Mouse (Mus musculus) limb, embryonic 15.5 days (tissue): Measurements from ENCODE around the gene Slc28a1. TPM values are rescaled to one million over a fixed set of nuclear protein-coding genes. Genes with fewer than 3 reads are reported as not detected.

Experiments used
- ATAC-seq: fragments of 200-750 bp; cut with Nextera tagmentation; 2 replicates; pipeline ENCODE4 v1.8.0; 2017; ENCODE audit warnings: low read depth, moderate TSS enrichment; ENCODE audit not compliant: insufficient number of reproducible peaks, low FRiP score, low TSS enrichment
- H3K27ac ChIP-seq: fragments of 300-500 bp; sonication (generic); 2 replicates; pipeline ENCODE4 v1.5.1; 2015; ENCODE audit warnings: moderate library complexity, mild to moderate bottlenecking, inconsistent platforms
- H3K27me3 ChIP-seq: fragments of 300-500 bp; sonication (generic); 2 replicates; pipeline ENCODE4 v1.6.1; 2015; ENCODE audit warnings: inconsistent platforms
- H3K36me3 ChIP-seq: fragments of 300-500 bp; sonication (generic); 2 replicates; pipeline ENCODE4 v1.6.1; 2015; ENCODE audit warnings: inconsistent platforms
- H3K4me1 ChIP-seq: fragments of 300-500 bp; sonication (generic); 2 replicates; pipeline ENCODE4 v1.6.1; 2015; ENCODE audit warnings: inconsistent platforms
- H3K4me2 ChIP-seq: fragments of 300-500 bp; sonication (generic); 2 replicates; pipeline ENCODE4 v1.6.1; 2015; ENCODE audit warnings: mild to moderate bottlenecking, inconsistent platforms
- H3K4me3 ChIP-seq: fragments of 300-500 bp; sonication (generic); 2 replicates; pipeline ENCODE4 v1.5.1; 2015; ENCODE audit warnings: mild to moderate bottlenecking, inconsistent platforms
- H3K9ac ChIP-seq: fragments of 300-500 bp; sonication (generic); 2 replicates; pipeline ENCODE4 v1.6.1; 2015; ENCODE audit warnings: inconsistent platforms
- H3K9me3 ChIP-seq: fragments of 300-500 bp; sonication (generic); 2 replicates; pipeline ENCODE4 v1.6.1; 2016; ENCODE audit warnings: inconsistent platforms
- WGBS: fragments of 180-500 bp; shearing (Covaris S2); methylation state at CpG from one replicate; pipeline ENCODE4 v1.1.7; 2015; 5-methylcytosine and 5-hydroxymethylcytosine counted together
- polyA plus RNA-seq: library from polyadenylated mRNA; unstranded; fragments of >200 nt; fragmentation: Nextera tagmentation; extraction: Ambion mirVana; gene quantifications from 2 replicates; pipeline ENCODE4 v1.2.1, GENCODE M21; 2015

The Slc28a1 gene
- polyA plus RNA-seq = 0.06 and 0.15 TPM in 2 replicates

DNA sequence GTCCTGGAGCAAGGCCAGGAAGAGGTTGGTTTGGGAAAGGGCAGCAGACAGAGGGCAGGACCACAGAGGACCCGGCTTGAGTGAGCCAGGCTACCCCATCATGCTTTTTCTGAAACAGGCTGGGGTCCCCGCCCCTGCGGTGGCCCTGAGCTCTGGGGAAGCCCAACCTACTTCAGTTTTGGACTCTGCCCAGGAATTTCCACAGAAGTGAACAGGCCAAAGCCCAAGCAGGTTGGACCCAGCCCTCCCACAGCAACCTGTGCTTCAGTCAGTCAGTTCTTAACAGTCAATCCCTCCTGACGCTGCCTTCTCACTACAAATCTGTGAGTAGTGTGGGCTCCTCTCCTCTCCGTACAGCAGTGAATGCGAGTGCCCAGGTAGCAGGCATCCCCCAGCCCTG, at the start of gene Slc28a1:
Gene Slc28a1, plus strand, starts transcription at position 245 of the 400 bp plus-strand sequence.
- Histone ChIP-seq H3K27ac (no peak within 1 kb of the TSS), H3K4me2 (no peak within 1 kb of the TSS)

DNA sequence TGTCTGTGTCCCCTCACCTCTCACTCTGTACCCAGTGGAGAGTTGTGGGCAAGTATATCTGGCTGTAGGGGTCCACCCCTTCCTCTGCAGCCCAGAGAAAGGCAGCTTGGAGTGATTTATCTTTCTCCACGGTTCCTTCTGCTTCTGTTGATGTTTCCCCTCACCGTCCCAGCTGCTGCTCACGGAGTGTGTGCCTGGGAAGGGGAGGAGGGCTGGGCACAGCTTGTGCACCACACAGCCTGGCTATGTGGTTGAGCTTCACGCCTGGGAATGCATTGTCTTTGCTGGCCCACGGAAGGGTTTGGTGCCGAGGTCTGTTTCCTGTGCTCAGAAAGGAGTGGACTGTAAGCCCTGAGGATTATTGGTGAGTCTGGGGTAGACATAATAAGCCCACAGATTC, 47.9 kb upstream of the Slc28a1 start:
- no peak for ATAC-seq
- no peak overlapping the region for H3K9ac ChIP-seq
- H3K27ac ChIP-seq = no peak overlapping the region
- H3K4me3 ChIP-seq = no peak overlapping the region
- H3K4me2 ChIP-seq = no peak overlapping the region
- WGBS = 22% methylated on average over 6 of the region's 6 CpGs
- H3K36me3 ChIP-seq = no peaks in the 10 kb centered on the region
- H3K9me3 ChIP-seq = no peaks in the 10 kb centered on the region
- H3K27me3 ChIP-seq = no peaks in the 10 kb centered on the region
- H3K4me1 ChIP-seq = no peaks in the 10 kb centered on the region

More for the DNA sequence above, at the start of gene Slc28a1:
- H3K4me1 ChIP-seq = peaks cover 16% of the 10 kb centered on the region
- no peak within 1 kb of the TSS for H3K9ac ChIP-seq
- no peaks in the 10 kb centered on the region for H3K9me3 ChIP-seq
- H3K4me3 ChIP-seq = no peak within 1 kb of the TSS
- no peaks in the 10 kb centered on the region for H3K27me3 ChIP-seq
- ATAC-seq = no peak
- H3K36me3 ChIP-seq = no peaks in the 10 kb centered on the region
- WGBS = 63% methylated on average over 6 of the region's 6 CpGs

DNA sequence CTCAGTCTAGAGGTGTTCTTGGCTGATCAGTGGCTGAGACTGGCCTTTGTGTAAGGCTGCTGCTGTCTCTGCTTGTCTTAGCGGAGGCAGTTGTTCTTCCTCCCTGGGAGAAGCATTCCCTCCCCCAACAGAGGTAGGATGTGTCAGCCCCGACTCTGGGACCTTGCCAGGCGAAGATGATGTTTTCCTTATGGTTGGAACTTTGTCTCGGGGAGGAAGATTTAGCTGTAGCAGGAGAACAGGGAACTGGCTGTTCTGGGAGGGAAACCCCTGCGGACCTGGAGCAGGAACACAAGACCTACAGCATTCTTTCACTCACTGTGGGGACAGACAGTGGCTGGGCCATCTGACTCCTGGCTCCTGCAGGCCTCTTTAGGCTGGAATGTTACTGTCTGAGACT, 42.1 kb upstream of the Slc28a1 start:
- no peak overlapping the region for H3K9ac ChIP-seq

DNA sequence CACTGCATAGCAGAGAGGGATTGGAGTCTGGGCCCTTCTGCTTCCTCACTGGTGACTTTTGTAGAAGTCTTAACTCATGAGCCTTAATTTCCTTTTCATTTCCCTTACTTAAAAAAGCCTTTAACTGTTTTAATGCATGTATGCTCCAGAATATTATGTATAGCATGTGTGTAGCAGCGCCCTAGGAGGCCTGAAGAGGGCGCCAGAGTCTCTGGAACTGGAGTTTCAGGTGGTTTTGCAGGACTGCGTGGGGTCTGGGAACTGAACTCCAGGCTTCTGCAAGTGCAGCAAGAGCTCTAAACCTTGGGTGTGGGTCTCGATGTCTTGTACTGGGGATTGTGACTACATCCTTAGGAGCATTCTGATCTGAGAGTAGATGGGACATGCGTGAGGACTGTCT, 41.3 kb upstream of the Slc28a1 start:
- Histone ChIP-seq H3K4me2 (no peak overlapping the region), H3K27ac (no peak overlapping the region; the same call in 1 of the 2 replicates), H3K27me3 (no peaks in the 10 kb centered on the region), H3K4me1 (peaks cover 25% of the 10 kb centered on the region), H3K9me3 (no peaks in the 10 kb centered on the region), H3K36me3 (no peaks in the 10 kb centered on the region), H3K9ac (no peak overlapping the region), H3K4me3 (no peak overlapping the region)
- no peak for ATAC-seq
- 81% methylated on average over 5 of the region's 5 CpGs for WGBS

More for the DNA sequence above, 42.1 kb upstream of the Slc28a1 start:
- H3K4me2 ChIP-seq = no peak overlapping the region
- H3K36me3 ChIP-seq = no peaks in the 10 kb centered on the region
- peak overlapping the region; percentile 34; the same call in 1 of the 2 replicates for H3K27ac ChIP-seq
- H3K4me1 ChIP-seq = peaks cover 21% of the 10 kb centered on the region
- H3K27me3 ChIP-seq = no peaks in the 10 kb centered on the region
- H3K9me3 ChIP-seq = no peaks in the 10 kb centered on the region
- 34% methylated on average over 5 of the region's 5 CpGs for WGBS
- H3K4me3 ChIP-seq = no peak overlapping the region
- no peak for ATAC-seq

DNA sequence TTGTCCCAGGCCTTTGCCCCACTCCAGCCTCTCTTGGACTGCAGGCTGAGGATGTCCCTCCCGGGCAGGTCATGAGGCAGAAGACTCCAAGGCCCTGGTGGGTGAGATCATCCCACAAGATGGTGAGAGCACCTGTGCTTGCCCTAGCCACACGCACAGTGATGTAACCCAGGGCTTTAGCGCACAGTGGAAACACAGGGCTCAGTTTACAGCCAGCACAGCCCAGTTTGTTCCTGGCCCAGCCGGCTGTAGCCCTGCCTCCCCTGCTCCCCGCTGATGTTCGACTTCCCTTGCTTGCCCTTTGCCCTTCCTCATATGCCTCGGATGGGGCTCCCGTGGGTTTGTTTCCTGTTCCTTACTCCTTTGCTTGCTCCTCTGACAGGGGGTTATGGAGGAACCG, 40.1 kb upstream of the Slc28a1 start:
- peaks cover 29% of the 10 kb centered on the region for H3K4me1 ChIP-seq
- H3K27me3 ChIP-seq = no peaks in the 10 kb centered on the region
- no peak for ATAC-seq
- H3K4me2 ChIP-seq = no peak overlapping the region
- H3K4me3 ChIP-seq = no peak overlapping the region
- no peak overlapping the region for H3K27ac ChIP-seq
- no peak overlapping the region for H3K9ac ChIP-seq
- no peaks in the 10 kb centered on the region for H3K36me3 ChIP-seq
- H3K9me3 ChIP-seq = no peaks in the 10 kb centered on the region
- 42% methylated on average over 9 of the region's 9 CpGs for WGBS

DNA sequence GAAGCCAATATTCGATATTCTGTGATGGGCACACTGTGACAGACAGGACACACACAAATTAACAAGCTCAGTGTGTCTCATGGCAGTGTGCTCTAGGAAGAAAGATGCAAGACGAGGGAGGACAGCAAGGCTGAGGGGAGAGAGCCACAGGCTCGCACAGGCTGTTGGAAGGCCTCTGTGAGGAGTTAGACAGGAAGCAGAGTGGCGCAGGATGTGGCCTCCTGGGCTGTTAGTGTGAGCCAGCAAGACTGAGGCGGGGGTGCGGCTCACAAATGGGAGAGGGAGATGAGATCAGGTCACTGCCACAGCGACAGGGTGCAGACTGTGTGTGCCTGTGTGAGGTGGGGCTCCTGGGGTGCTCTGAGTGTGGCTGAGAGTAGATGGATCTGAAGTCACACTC, 39.3 kb upstream of the Slc28a1 start:
- Histone ChIP-seq H3K4me1 (peaks cover 29% of the 10 kb centered on the region), H3K9ac (no peak overlapping the region), H3K4me2 (no peak overlapping the region), H3K36me3 (no peaks in the 10 kb centered on the region), H3K9me3 (no peaks in the 10 kb centered on the region), H3K27ac (peak overlapping the region; percentile 43; the same call in 1 of the 2 replicates), H3K27me3 (no peaks in the 10 kb centered on the region), H3K4me3 (no peak overlapping the region)
- WGBS = 57% methylated on average over 7 of the region's 7 CpGs
- no peak for ATAC-seq

DNA sequence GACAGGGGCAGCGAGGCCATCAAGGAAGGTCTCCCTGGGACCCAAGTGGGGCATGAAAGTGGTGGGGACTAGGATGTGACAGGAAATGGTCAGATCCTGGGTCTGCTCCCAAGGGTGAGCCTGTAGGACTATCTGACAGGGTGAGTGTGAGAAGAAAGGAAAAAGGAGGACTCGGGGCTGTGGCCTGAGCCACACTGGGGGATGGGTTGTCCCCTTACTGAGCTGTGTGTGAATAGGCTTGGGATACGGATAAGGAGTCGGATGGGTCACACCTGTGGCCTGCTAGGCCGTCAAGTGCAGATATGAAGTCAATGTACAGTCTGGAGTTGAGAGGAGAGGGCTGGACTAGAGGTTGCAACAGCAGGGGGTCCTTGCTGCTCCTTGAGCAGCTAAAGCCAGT, 38.9 kb upstream of the Slc28a1 start:
- no peaks in the 10 kb centered on the region for H3K9me3 ChIP-seq
- no peak overlapping the region for H3K9ac ChIP-seq
- H3K27ac ChIP-seq = peak overlapping the region; percentile 43; the same call in 1 of the 2 replicates
- H3K27me3 ChIP-seq = no peaks in the 10 kb centered on the region
- WGBS = 85% methylated on average over 5 of the region's 5 CpGs
- no peak overlapping the region for H3K4me2 ChIP-seq
- peaks cover 29% of the 10 kb centered on the region for H3K4me1 ChIP-seq
- ATAC-seq = no peak
- no peaks in the 10 kb centered on the region for H3K36me3 ChIP-seq
- H3K4me3 ChIP-seq = no peak overlapping the region

DNA sequence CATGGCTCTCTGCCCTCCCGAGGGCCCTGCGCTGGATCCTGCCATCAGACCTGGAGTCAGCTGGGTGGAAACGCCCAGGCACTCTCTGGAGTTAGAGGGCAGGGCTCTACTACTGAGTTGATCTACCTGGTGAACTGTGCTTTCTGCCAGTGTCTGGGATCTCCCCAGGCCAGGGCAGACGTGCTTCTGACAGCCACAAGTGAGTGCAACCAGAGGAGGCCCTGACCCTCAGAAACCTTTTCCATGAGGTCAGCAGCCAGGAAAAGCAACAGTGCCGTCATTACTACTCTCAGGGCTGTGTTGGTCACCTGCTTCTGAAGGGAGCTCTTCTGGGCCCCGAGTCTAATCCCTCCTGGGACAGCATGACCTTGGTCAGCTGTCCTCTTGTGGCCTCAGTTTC, 37.6 kb upstream of the Slc28a1 start:
- no peaks in the 10 kb centered on the region for H3K9me3 ChIP-seq

DNA sequence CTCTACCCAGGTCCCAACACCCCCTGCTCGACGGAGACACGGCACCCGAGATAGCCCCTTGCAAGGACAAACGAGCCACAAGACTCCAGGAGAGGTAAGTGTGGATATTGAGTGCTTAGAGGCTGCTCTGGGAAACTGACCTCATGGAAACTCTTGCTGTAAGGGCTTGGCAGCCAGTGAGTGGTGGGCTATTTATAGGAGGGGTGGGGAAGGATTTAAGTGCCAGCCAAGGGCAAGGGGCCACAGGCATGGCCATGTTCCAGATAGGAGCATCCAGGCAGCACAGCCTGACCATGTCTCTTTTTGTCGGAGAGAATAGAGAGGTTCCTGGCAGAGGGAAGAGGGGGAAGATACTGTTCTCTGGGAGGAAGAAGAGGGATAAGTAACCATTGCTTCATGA, 35.9 kb upstream of the Slc28a1 start:
- Histone ChIP-seq H3K4me2 (no peak overlapping the region), H3K9me3 (no peaks in the 10 kb centered on the region), H3K27ac (no peak overlapping the region), H3K4me3 (no peak overlapping the region), H3K27me3 (no peaks in the 10 kb centered on the region), H3K9ac (no peak overlapping the region), H3K4me1 (peaks cover 24% of the 10 kb centered on the region), H3K36me3 (no peaks in the 10 kb centered on the region)
- ATAC-seq = no peak
- 77% methylated on average over 6 of the region's 6 CpGs for WGBS

More for the DNA sequence above, 37.6 kb upstream of the Slc28a1 start:
- Histone ChIP-seq H3K27me3 (no peaks in the 10 kb centered on the region), H3K36me3 (no peaks in the 10 kb centered on the region), H3K4me3 (no peak overlapping the region), H3K27ac (no peak overlapping the region), H3K9ac (no peak overlapping the region), H3K4me2 (no peak overlapping the region), H3K4me1 (peaks cover 32% of the 10 kb centered on the region)
- WGBS = 61% methylated on average over 6 of the region's 6 CpGs
- no peak for ATAC-seq

DNA sequence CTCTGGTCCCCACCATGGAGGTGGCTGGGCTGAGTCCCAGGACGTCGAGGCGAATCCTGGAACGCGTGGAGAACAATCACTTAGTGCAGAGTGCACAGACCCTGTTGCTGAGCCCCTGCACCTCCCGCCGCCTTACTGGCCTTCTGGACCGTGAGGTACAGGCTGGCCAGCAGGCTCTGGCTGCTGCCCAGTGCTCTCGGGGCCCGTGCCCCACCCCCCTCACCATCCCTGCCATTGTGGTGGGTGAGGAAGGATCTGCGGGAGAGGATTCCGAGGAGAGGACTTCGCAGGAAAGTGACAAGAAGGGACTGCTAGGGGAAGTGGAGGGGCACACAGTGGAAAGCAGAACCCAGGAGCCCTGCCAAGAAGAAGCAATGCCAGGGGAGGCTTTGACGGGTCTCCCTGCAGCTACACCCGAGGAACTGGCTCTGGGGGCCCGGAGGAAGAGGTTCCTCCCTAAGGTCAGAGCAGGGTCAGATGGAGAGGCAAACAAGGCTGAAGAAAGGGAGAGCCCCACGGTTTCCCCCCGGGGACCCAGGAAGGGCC, 21.1 kb upstream of the Slc28a1 start:
- peaks cover 6% of the 10 kb centered on the region for H3K4me1 ChIP-seq
- H3K27me3 ChIP-seq = no peaks in the 10 kb centered on the region
- H3K9me3 ChIP-seq = no peaks in the 10 kb centered on the region
- no peaks in the 10 kb centered on the region for H3K36me3 ChIP-seq
- ATAC-seq = no peak
- H3K4me2 ChIP-seq = no peak overlapping the region
- H3K27ac ChIP-seq = no peak overlapping the region
- no peak overlapping the region for H3K4me3 ChIP-seq
- WGBS = 53% methylated on average over 18 of the region's 18 CpGs
- no peak overlapping the region for H3K9ac ChIP-seq

DNA sequence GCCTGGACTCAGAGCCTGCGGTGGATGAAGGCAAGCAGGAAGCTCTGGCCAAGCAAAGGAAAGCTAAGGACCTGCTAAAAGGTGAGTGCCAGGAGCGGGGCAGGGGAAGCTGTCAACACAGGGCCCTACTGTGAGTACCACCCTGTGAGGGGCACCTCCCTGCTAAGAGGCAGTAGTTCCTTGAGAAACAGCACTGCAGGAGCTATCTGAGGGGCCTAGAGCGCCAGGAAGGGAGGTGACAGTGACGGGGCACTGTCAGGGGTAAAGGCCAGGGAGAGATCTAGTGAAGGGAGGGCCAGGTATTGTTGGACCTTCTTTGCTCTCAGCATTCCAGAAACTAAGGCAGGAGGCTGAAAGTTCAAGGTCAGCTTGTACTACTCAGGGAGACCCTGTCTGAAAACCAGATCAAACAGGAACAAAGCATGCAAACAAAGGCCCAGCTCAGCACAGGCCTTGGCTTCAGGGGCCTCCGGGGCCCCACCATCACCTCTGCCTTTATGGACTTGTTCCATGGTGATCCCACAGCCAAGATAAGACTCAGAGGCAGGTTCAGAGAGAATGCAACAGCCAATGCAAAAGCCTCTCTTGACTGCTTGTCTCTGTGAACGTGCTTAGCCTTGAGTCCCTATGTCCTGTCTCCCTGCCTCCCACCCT, 20.4 kb upstream of the Slc28a1 start:
- no peak overlapping the region for H3K4me2 ChIP-seq
- no peak overlapping the region for H3K9ac ChIP-seq
- H3K36me3 ChIP-seq = no peaks in the 10 kb centered on the region
- no peak overlapping the region for H3K27ac ChIP-seq
- peaks cover 6% of the 10 kb centered on the region for H3K4me1 ChIP-seq
- H3K4me3 ChIP-seq = no peak overlapping the region
- WGBS = 75% methylated on average over 6 of the region's 6 CpGs
- no peaks in the 10 kb centered on the region for H3K9me3 ChIP-seq
- no peaks in the 10 kb centered on the region for H3K27me3 ChIP-seq
- ATAC-seq = no peak

DNA sequence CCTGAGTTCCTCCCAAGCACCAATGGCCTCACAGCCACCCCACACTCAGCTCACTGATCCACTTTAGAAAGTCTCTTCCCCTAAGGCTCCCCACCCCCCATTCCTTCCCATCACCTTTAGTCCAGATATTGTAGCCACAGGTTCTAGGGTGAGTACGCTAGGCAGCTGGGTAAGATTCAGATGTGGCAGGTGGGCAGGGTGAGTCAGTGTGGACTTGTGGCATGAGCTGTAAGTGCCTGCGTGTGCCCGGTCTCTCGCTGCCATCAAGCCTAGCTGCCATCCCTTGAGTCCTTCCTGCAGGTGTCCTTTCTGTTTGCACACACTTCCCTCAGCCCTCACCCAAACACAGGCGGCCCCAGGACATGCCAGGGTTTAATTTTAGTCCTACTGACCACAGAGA, 14.3 kb upstream of the Slc28a1 start:
- H3K9ac ChIP-seq = no peak overlapping the region
- WGBS = 79% methylated on average over 5 of the region's 5 CpGs
- no peak overlapping the region for H3K4me2 ChIP-seq
- H3K36me3 ChIP-seq = no peaks in the 10 kb centered on the region
- H3K4me1 ChIP-seq = no peaks in the 10 kb centered on the region
- no peak overlapping the region for H3K27ac ChIP-seq
- no peak overlapping the region for H3K4me3 ChIP-seq
- no peak for ATAC-seq
- no peaks in the 10 kb centered on the region for H3K9me3 ChIP-seq
- no peaks in the 10 kb centered on the region for H3K27me3 ChIP-seq
